Mouse (Mus musculus): Measurements from ENCODE around the gene Esyt2.

Esyt2 gene

DNA sequence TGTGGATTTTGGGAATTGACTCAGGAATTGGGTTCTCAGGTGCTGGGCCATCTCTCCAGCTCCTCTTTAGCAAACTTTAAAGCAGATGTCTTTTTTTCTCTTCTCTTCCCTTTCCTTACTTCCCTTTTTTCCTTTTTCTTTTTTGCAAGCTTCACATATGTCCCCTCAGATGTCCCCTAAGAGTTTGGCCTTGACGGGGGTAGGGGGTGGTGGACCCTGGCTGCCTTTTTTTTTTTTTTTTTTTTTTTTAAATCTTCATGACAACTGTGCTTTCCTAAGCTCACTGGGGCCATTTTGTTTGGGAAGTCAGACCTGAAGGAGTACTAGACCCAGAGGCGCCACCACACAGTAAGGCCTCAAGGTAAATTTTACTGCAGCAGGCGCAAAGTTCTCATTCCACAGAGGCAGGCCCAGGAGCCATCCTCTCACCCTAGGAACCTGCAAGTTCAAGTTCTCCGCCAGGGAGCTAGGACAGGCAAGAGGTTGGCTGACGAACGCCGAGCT lies 795 bp upstream of the Esyt2 start:
- DNase-seq (ENCODE audit: low read depth, low spot score) = peak; percentile 35

DNA sequence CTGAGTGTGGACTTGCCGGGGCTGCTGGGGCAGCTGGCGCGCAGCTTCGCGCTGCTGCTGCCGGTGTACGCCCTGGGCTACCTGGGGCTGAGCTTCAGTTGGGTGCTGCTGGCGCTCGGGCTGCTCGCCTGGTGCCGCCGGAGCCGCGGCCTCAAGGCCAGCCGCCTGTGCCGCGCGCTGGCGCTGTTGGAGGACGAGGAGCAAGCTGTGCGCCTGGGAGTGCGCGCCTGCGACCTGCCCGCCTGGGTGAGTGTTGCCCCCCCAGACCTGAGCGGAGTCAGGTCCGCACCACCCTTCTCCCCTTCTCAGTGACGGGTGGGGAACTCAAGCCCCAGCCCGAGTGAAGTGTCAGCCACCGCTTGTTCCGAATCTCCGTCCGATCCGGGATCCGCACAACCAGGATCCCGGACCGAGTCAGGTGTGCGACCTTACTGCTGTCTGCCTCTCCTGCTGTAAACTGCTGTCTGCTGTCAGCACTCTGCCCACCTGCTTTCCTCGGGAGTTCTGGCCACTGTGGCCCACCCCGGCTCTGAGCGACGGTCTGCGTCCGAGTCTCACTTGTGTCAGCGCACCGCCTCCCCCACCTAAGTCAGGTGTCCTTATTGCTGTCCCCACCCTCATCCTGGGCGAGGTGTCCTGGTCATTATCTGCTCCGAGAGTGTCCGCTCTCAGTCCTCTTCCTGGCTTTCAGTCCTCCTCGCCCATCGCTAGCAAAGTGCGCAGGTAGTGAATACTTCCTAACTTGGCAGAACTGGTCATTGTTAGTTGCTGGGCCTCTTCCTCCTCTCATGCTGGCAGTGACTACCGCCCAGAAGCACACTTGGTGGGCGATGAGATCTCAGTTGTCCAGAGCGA lies 658 bp downstream of the Esyt2 start:
- no peak for DNase-seq (ENCODE audit: low read depth, low spot score)

DNA sequence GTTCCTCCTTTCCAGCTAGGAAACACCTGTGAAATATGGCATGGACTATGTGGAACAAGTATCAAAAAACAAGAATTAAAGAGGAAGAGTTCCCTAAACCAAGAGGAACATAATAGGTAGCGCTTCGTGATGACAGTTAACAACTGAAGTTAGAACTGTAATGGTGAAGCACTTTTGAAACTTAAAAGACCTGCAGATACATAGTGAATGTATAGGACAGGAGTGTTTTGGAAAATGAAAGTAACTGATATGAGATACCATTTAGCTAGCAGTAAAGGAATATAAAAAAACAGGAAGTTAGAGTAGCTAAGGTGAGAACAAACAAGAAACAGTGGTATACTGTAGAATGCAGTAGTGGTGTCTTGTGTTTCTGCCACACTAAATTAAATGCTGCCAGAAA lies 1.9 kb downstream of the Esyt2 start:
- no peak for DNase-seq (ENCODE audit: low read depth, low spot score)

DNA sequence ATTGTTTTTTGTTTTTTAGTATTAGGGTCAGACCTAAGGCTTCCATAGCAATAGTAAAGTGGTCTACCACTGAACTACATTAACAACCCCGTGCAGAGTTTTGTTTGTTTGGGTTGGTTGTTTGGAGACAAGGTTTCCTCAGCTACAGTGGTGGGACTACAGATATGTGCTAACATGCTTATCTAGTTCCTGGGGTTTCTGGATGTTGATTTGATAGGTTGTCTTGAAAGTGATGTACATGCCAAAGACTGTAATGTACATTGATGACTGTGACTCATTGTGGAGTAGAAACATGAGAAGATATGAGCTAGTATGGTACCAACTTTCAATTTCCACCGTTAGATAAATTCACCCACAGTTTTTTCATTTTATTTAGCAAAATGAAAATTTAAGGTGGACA lies 2.5 kb downstream of the Esyt2 start:
- DNase-seq (ENCODE audit: low read depth, low spot score) = no peak

DNA sequence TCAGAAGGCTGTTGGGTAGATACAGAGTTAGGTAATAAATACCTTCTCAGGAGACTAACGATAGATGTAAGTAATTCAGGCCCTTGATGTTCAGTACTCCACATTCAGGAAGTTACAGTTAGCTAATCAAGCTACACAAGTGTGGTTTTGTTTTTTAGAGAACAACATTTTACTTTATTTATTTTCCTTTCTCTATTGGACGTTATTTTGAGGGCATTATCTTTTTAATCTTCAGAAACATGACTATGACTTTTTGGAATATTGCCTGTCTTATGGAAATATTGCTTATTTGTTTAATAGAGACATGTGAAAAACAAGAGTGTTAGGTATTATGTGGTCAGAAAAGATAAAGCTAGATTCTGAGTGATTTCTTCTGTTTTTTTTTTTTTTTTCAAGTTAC lies 12.2 kb downstream of the Esyt2 start:
- DNase-seq (ENCODE audit: low read depth, low spot score) = no peak

DNA sequence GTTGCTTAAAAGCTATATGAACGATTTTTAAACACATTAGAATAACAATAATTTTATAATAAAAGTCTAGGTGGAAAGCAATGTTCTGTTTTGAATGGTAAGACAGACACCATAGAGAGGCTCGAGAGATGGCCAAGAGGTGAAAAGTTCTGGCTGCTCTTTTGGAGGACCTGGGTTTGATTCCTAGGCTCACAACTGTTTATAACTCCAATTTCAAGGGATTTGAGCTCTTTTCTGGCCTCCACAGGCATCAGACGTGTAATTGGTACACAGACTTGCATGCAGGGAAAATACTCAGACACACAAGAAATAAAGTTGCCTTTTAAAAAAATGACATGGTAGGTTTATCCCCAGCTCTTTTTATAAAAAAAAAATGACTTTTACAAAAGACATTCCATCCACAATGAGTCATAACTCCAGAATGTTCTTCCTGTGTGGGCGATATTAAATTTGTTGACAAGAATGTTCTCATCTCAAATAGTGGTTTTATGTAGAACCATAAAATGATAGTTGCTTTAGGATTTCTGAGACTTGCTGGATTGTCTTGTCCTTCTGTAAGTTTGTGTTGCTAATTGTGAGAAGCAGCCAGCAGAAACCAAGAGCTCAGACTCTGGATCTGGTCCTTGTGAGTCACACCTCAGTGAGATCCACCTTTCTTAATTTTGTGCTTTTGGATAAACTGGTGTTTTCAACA lies 12.8 kb downstream of the Esyt2 start:
- peak; percentile 68 for DNase-seq (ENCODE audit: low read depth, low spot score)

DNA sequence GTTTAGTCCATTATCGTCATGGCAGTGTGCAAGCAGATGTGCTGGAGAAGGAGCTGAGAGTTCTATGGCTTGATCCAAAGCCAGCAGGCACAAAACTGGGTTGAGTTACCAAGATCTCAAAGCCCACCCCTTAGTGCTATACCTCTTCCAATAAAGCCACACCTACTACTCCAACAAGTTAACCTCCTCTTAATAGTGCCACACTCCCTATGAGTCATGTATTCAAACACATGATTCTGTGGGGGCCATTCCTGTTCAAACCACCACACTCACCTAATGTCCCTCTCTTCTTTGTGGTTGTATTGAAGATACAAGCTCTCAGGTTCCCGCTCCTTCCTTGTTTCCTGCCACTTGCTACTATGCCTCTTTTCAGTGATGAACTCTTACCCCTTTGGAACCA lies 18.9 kb downstream of the Esyt2 start:
- DNase-seq (ENCODE audit: low read depth, low spot score) = no peak

DNA sequence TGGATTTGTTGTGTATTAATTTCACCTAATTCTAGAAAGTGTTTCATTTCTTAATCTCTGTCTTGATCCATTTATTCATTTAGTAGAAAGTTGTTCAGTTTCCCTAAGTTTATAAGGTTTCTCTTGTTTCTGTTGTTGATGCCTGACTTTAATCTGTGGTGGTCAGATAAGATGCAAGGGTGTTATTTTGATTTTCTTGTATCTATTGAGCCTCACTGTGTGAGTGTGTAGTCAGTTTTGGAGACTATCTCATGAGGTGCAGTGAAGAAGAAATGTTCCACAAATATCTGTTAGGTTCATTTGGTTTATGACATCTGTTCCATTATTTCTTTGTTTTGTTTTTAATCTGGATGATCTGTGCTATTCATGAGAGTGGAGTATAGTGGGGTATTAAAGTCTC lies 21.2 kb downstream of the Esyt2 start:
- no peak for DNase-seq (ENCODE audit: low read depth, low spot score)

DNA sequence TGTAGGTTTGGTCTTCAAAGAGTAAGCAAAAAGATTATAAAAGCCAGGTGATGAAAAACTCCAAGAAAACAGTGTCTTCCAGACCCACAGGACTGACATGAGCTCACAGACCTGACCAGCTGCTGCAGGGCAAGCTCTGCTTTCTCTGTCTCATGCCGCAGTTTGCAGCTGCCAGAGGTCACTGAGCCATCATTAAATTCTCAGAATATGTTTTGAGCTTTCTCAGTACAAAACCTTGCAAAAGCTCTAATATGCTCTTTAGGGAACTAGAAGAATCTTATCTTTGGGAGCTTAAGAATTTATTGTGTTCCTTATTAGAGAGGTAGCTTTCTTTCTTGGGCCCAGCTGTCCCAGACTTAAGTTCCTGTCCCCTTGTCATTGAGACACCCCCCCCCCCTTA lies 25.0 kb downstream of the Esyt2 start:
- no peak for DNase-seq (ENCODE audit: low read depth, low spot score)

DNA sequence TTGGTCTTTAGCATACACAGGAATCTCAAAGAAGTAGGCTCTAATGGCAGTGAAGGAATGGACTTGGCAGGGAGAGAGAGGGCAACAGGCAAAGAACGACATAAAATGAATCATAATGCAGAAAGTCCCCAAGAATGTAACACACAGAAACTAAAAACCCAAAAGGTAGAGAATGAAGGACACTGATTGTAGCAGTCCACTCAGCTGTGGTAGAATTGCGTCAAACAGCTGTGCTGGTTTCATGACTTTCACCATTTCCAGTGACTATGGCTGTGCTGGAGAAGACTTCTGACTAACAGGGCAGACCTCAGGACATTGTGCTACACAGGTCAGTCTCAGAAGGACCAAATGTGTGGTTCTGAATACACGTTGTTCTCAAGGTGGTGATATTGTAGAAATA lies 26.9 kb downstream of the Esyt2 start:
- DNase-seq (ENCODE audit: low read depth, low spot score) = no peak

DNA sequence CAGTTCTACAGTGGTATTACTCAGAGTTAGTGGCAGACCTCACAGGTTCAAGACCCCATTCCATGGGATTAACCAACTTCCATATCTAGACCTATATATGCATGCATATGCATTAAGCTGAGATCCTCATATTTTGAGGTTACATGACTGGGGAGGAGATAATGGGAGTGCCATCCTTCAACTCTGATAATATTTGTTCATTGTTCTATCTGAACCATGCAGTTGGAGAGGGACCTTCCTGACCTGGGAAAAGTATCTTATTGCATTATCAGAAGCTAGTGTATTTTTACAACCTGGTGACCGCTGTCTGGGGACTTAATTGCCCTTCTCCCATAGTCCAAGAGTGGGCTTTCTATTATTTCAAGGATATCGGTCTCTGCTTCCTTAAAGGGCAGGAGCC lies 27.6 kb downstream of the Esyt2 start:
- no peak for DNase-seq (ENCODE audit: low read depth, low spot score)

DNA sequence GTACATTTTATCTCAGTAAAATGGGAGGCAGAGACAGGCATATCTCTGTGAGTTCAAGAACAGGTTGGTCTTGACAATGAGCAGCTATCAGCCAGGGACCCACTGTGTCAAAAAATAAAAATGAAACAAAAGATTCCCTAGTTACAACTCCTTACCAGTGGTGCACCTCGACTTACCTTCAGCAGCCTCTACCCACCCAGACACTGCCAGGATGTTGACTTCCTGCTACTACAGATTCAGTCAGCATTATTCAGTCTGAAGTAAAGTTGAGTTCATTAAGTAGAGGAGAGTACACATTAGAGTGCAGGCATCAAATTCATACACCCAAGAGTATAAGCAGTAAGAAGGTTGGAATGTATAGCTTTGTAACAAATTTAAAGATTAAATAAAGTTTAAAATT lies 32.8 kb downstream of the Esyt2 start:
- no peak for DNase-seq (ENCODE audit: low read depth, low spot score)

DNA sequence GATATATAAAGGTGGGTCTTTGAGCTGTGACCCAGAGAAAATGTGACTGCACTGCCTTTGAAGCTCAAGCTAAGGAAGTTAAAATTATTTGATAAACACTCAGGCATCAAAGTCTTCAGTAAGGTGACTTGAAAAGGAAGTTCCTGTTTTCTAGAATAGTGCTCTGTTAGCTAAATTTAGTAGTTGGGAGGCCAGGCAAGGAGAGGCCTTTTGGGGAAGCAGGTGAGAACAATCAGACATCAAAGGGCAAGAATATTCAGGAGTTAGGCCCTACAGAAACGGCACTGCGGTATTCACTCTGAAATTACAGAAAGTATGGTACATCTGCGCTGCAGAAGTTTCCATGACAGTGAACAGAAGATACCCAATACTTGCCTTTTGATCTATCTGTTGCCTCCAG lies 34.5 kb downstream of the Esyt2 start:
- no peak for DNase-seq (ENCODE audit: low read depth, low spot score)

DNA sequence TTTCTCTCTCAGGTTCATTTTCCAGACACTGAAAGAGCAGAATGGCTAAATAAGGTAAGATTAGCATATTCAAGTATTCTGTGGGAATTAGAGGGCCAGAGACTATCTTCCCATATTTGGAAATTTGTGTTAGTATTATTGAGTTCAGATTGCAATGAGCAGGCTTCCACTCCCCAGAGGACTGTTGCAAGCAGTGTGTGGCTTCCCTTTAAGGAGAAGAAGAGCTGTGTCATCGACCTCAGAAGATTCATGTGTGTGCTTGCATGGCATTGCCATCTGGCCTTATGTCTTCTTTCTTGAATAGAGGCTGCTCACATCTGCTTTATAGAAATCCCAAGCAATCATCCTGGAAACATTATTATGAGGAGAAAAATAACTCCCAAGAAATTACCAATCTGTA lies 36.8 kb downstream of the Esyt2 start:
- no peak for DNase-seq (ENCODE audit: low read depth, low spot score)

DNA sequence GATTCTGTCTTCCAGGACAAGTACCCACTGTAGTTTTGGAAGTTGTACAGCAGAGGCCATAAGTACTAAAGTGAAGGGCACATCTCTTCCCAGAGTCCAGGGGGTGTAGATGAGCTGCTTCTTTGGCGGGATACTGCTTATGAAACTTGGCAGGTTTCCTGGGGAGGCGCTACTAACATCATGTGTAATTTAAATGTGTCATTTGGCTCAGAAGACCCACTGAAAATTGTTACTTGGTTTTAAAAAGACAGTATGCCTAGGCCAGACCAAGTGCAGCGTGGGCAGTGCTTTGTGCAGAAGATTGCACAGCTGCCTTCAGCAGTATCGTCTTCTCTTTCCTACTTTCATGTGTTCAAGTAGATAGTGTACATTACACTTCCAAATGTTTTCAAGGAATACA lies 44.5 kb downstream of the Esyt2 start:
- peak; percentile 58 for DNase-seq (ENCODE audit: low read depth, low spot score)

DNA sequence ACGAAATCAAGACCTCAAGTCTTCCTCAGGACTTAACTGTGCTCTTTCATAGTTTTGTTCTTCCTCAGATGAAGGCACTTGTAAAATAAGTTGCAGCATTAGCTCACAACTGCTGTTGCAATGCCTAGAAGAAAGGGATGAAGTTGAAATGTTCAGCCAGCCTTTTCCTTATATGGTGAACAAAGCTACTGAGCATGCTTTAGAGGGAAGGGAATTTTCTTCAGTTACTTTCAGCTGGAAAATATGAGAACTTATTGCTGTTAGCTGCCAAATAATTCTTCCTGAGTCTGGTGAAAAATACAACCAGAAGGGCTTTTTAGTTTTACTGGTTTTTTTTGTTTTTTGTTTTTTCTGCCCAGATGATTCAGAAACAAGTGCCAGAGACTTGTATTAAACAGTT lies 45.2 kb downstream of the Esyt2 start:
- no peak for DNase-seq (ENCODE audit: low read depth, low spot score)

DNA sequence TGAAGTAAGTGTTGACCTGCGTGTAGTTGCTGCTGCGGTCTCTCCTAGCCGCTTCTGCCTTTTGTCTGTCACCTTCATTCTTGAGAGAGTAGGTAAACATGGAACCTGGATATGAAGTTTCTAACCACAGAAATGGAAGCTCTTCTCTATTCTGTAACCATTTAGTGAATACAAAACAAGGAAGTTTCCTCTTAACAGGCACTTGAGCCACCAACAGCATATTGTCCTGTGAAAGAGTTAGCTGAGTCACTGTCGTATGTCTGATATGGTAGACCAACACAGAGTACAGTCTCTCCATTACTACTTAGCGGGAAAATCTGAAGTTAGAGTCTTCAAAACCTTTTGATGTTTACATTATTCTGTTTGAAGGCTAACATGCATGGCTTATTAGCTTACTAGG lies 53.3 kb downstream of the Esyt2 start:
- no peak for DNase-seq (ENCODE audit: low read depth, low spot score)

DNA sequence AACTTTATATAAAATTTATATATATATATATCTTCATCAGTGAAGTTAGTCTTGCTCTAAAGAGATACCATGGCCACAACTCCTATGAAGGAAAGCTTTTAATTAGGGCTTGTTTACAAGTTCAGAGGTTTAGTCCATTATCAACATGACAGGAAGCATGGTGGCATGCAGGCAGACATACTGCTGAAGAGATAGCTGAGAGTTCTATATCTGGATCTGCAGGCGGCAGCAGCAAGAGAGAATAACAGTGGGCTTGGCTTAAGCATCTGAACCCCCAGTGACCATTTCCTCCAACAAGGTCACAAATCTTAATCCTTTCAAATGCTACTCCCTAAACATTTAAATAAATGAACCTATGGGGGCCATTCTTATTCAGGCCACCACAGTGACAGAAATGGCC lies 59.2 kb downstream of the Esyt2 start:
- DNase-seq (ENCODE audit: low read depth, low spot score) = no peak

DNA sequence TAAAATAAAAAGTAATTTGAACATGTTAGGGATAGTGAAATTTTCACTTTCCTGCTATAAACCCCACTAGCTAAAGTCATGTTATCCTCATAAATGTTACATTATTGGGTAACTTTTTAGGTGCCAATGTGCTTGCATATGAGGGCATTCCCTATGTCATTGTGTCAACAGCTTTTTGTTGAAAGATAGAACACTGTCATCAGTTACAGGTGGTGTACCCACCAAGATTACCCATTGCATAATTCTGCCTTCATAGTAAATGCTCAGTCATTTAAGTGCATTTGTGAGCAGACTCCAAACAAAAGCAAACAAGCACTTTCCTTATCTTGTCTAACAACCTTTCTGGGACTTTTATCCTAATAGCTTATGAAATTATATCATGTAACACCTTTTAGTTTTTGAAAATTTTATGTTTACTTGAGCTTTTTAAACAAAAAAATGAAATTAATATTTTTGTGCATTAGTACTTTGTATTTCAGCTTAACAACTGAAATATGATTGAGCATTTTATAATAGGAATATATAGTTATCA lies 67.8 kb downstream of the Esyt2 start:
- DNase-seq (ENCODE audit: low read depth, low spot score) = no peak

DNA sequence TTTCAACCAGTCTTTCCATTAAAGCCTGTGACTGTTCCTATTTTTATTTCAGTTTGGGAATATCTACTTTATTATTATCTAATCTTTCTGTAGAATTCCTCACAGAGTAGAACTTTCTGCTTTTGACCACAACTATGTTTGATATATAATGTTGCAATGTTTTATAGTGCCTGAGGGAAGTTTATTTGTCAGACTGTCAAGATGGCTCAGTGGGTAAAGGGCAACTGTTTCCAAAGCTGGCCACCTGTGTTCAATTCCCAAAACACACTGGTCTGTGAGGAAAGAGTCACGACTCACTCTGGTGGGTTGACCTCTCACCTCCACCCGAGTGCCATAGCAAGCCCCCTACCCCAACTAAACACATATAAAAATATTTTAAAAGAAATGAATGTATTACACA lies 68.4 kb downstream of the Esyt2 start:
- DNase-seq (ENCODE audit: low read depth, low spot score) = no peak

DNA sequence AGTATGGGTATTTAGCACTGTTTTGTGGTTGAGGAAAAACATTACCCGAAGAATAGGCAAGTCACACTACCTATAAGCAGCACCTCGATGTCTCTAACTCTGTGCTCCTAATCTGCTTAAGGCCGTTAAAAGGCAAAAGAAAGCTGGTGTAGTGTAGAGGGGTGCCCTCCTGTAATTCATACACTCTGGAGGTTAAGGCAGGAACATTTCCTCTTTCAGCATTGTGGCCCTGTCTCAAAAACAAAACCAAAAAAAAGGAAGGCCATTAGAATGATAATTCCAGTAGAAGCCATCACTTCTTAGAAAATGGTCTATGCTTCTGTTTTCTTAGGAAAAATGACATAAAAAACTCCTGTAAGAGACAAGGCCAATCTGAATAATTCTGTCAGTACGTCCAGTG lies 70.0 kb downstream of the Esyt2 start:
- DNase-seq (ENCODE audit: low read depth, low spot score) = no peak

DNA sequence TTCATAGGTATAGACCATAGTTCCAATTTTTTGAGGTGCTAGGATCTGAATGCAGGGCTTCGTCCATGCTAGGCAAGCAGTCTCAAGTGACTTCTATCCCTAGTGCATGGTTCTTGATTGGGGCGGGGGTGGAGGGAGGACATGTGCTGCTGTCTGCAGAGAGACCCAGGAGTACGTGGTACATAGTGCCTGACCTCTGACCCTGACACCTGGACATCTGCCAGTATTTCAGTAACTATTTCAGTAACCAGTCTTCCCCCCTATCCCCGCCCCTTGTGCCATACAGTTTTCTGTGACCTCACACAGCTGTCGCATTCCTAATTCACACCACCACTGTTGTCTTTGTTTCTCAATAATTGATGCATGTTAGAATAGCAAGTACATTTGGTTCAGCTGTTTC lies 71.4 kb downstream of the Esyt2 start:
- DNase-seq (ENCODE audit: low read depth, low spot score) = no peak

DNA sequence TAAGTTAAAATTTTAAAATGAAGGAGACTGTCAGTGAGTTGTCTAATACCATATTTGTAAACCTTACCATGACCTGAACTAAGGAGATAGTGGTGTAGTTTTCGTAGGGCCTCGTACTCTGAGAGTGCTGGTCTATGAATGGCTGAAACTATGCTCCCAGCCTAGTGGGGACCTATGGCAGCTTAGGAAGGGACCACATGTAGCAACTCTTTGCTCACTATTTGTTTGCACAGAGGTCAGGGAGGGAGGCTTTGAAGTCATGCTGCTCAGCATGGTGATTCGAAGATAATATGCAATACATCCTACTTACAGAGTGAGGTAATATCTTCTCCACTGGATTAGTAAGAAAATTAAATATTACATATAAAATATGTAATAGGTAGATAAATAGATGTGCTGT lies 73.7 kb downstream of the Esyt2 start:
- no peak for DNase-seq (ENCODE audit: low read depth, low spot score)
